Mouse (Mus musculus): Measurements from ENCODE around the gene Herc6. TPM values are rescaled to one million over a fixed set of nuclear protein-coding genes. Genes with fewer than 3 reads are reported as not detected.

Herc6 gene
- polyA plus RNA-seq, 1 experiment, result not detected

- WGBS, result 62% methylated on average over 7 of the region's 7 CpGs
- H3K4me3 ChIP-seq (ENCODE audit: insufficient read depth, low read depth, low read length), result no peak overlapping the region
- TF ChIP-seq CTCF (IDR thresholded peaks at IDR 0.05; ENCODE audit: insufficient read depth, low read depth, low read length) (no peak), POLR2A (IDR thresholded peaks at IDR 0.05; ENCODE audit: insufficient read depth, low read depth, low read length) (no peak)
- H3K4me1 ChIP-seq (ENCODE audit: control insufficient read depth, insufficient read depth, low read length), result no peaks in the 10 kb centered on the region
- H3K27ac ChIP-seq (ENCODE audit: insufficient read depth, low read depth, low read length), result no peak overlapping the region
Measured at GRCm38 (mm10) chr6:57565452-57565851, 15.3 kb upstream of the Herc6 start.

GRCm38 (mm10) chr6:57567630-57568029 is 13.2 kb upstream of the Herc6 start:
- WGBS, result 90% methylated on average over 2 of the region's 2 CpGs
- TF ChIP-seq POLR2A (IDR thresholded peaks at IDR 0.05; ENCODE audit: insufficient read depth, low read depth, low read length) (no peak), CTCF (IDR thresholded peaks at IDR 0.05; ENCODE audit: insufficient read depth, low read depth, low read length) (no peak)

GRCm38 (mm10) chr6:57570170-57570974 is 10.4 kb upstream of the Herc6 start:
- Histone ChIP-seq H3K4me1 (ENCODE audit: control insufficient read depth, insufficient read depth, low read length) (no peaks in the 10 kb centered on the region), H3K27ac (ENCODE audit: insufficient read depth, low read depth, low read length) (no peak overlapping the region), H3K4me3 (ENCODE audit: insufficient read depth, low read depth, low read length) (no peak overlapping the region)
- TF ChIP-seq POLR2A (IDR thresholded peaks at IDR 0.05; ENCODE audit: insufficient read depth, low read depth, low read length) (no peak), CTCF (IDR thresholded peaks at IDR 0.05; ENCODE audit: insufficient read depth, low read depth, low read length) (no peak)
- WGBS, result 7% methylated on average over 6 of the region's 6 CpGs

More at GRCm38 (mm10) chr6:57567630-57568029, 13.2 kb upstream of the Herc6 start:
- Histone ChIP-seq H3K4me3 (ENCODE audit: insufficient read depth, low read depth, low read length) (no peak overlapping the region), H3K27ac (ENCODE audit: insufficient read depth, low read depth, low read length) (no peak overlapping the region), H3K4me1 (ENCODE audit: control insufficient read depth, insufficient read depth, low read length) (no peaks in the 10 kb centered on the region)

GRCm38 (mm10) chr6:57571587-57571986 is 9.2 kb upstream of the Herc6 start:
- no peak overlapping the region for H3K27ac ChIP-seq (ENCODE audit: insufficient read depth, low read depth, low read length)
- H3K4me3 ChIP-seq (ENCODE audit: insufficient read depth, low read depth, low read length), result no peak overlapping the region
- no peaks in the 10 kb centered on the region for H3K4me1 ChIP-seq (ENCODE audit: control insufficient read depth, insufficient read depth, low read length)
- TF ChIP-seq CTCF (IDR thresholded peaks at IDR 0.05; ENCODE audit: insufficient read depth, low read depth, low read length) (no peak), POLR2A (IDR thresholded peaks at IDR 0.05; ENCODE audit: insufficient read depth, low read depth, low read length) (no peak)

- WGBS, result 77% methylated on average over 12 of the region's 12 CpGs
- Histone ChIP-seq H3K4me1 (ENCODE audit: control insufficient read depth, insufficient read depth, low read length) (no peaks in the 10 kb centered on the region), H3K27ac (ENCODE audit: insufficient read depth, low read depth, low read length) (no peak overlapping the region), H3K4me3 (ENCODE audit: insufficient read depth, low read depth, low read length) (no peak overlapping the region)
- TF ChIP-seq POLR2A (IDR thresholded peaks at IDR 0.05; ENCODE audit: insufficient read depth, low read depth, low read length), result no peak
- no peak for TF ChIP-seq CTCF (IDR thresholded peaks at IDR 0.05; ENCODE audit: insufficient read depth, low read depth, low read length)
Measured at GRCm38 (mm10) chr6:57581595-57581994, 795 bp downstream of the Herc6 start.

GRCm38 (mm10) chr6:57582356-57582755 is 1.6 kb downstream of the Herc6 start:
- WGBS, result 59% methylated on average over 4 of the region's 4 CpGs
- Histone ChIP-seq H3K4me1 (ENCODE audit: control insufficient read depth, insufficient read depth, low read length) (no peaks in the 10 kb centered on the region), H3K4me3 (ENCODE audit: insufficient read depth, low read depth, low read length) (no peak overlapping the region), H3K27ac (ENCODE audit: insufficient read depth, low read depth, low read length) (no peak overlapping the region)
- TF ChIP-seq CTCF (IDR thresholded peaks at IDR 0.05; ENCODE audit: insufficient read depth, low read depth, low read length), result no peak
- TF ChIP-seq POLR2A (IDR thresholded peaks at IDR 0.05; ENCODE audit: insufficient read depth, low read depth, low read length), result no peak

- H3K4me1 ChIP-seq (ENCODE audit: control insufficient read depth, insufficient read depth, low read length), result no peaks in the 10 kb centered on the region
- no peak overlapping the region for H3K27ac ChIP-seq (ENCODE audit: insufficient read depth, low read depth, low read length)
- no peak overlapping the region for H3K4me3 ChIP-seq (ENCODE audit: insufficient read depth, low read depth, low read length)
- no peak for TF ChIP-seq CTCF (IDR thresholded peaks at IDR 0.05; ENCODE audit: insufficient read depth, low read depth, low read length)
- no peak for TF ChIP-seq POLR2A (IDR thresholded peaks at IDR 0.05; ENCODE audit: insufficient read depth, low read depth, low read length)
- WGBS, result 75% methylated on average over 7 of the region's 7 CpGs
Measured at GRCm38 (mm10) chr6:57605546-57606307, 24.9 kb downstream of the Herc6 start.

- TF ChIP-seq CTCF (IDR thresholded peaks at IDR 0.05; ENCODE audit: insufficient read depth, low read depth, low read length) (no peak), POLR2A (IDR thresholded peaks at IDR 0.05; ENCODE audit: insufficient read depth, low read depth, low read length) (no peak)
- Histone ChIP-seq H3K4me1 (ENCODE audit: control insufficient read depth, insufficient read depth, low read length) (no peaks in the 10 kb centered on the region), H3K4me3 (ENCODE audit: insufficient read depth, low read depth, low read length) (no peak overlapping the region), H3K27ac (ENCODE audit: insufficient read depth, low read depth, low read length) (no peak overlapping the region)
- WGBS, result 71% methylated on average over 2 of the region's 2 CpGs
Measured at GRCm38 (mm10) chr6:57607999-57608398, 27.2 kb downstream of the Herc6 start.

GRCm38 (mm10) chr6:57609631-57610030 is 28.8 kb downstream of the Herc6 start:
- Histone ChIP-seq H3K4me1 (ENCODE audit: control insufficient read depth, insufficient read depth, low read length) (no peaks in the 10 kb centered on the region), H3K4me3 (ENCODE audit: insufficient read depth, low read depth, low read length) (no peak overlapping the region), H3K27ac (ENCODE audit: insufficient read depth, low read depth, low read length) (no peak overlapping the region)
- TF ChIP-seq POLR2A (IDR thresholded peaks at IDR 0.05; ENCODE audit: insufficient read depth, low read depth, low read length) (no peak), CTCF (IDR thresholded peaks at IDR 0.05; ENCODE audit: insufficient read depth, low read depth, low read length) (no peak)
- 49% methylated on average over 2 of the region's 2 CpGs for WGBS

All from olfactory bulb, adult 2 months (tissue).